Mouse (Mus musculus) MEL (cell line): Measurements from ENCODE around the gene Btnl10. TPM values are rescaled to one million over a fixed set of nuclear protein-coding genes. Genes with fewer than 3 reads are reported as not detected.

ENCODE experiments used
- DNase-seq: peaks from one replicate; pipeline ENCODE4 v3.0.0; 2011; ENCODE audit warnings: low read depth, low spot score
- H3K27ac ChIP-seq: 2 replicates; pipeline ENCODE4 v1.5.1; 2012; ENCODE audit warnings: low read depth, mild to moderate bottlenecking, control low read depth, low read length, moderate library complexity; ENCODE audit not compliant: control insufficient read depth
- H3K27me3 ChIP-seq, 2 experiments: fragments of 150-350 bp in 1 of 2; sonication (generic) in 1 of 2; 2 replicates each; pipeline ENCODE4 v1.6.1; 2012; ENCODE audit warnings: low read length in 2 of 2, mild to moderate bottlenecking in 2 of 2, improper control_type of control experiment in 1 of 2, moderate library complexity in 1 of 2; ENCODE audit not compliant: insufficient read depth in 2 of 2, control insufficient read depth in 1 of 2
- H3K36me3 ChIP-seq, 2 experiments: 2 replicates each; pipeline ENCODE4 v1.6.1; 2012 to 2014; ENCODE audit warnings: low read length in 2 of 2, improper control_type of control experiment in 1 of 2, inconsistent platforms in 1 of 2, mild to moderate bottlenecking in 1 of 2; ENCODE audit not compliant: insufficient read depth in 2 of 2, control insufficient read depth in 1 of 2
- H3K4me1 ChIP-seq, 2 experiments: fragments of 150-350 bp in 1 of 2; sonication (generic) in 1 of 2; 2 replicates each; pipeline ENCODE4 v1.6.1; 2012; ENCODE audit warnings: low read length in 2 of 2, improper control_type of control experiment in 1 of 2, mild to moderate bottlenecking in 1 of 2; ENCODE audit not compliant: insufficient read depth in 2 of 2, control insufficient read depth in 1 of 2
- H3K4me3 ChIP-seq, 2 experiments: fragments of 150-350 bp in 1 of 2; sonication (generic) in 1 of 2; 2 replicates each; pipeline ENCODE4 v1.5.1; 2012; ENCODE audit warnings: low read depth in 2 of 2, low read length in 2 of 2, mild to moderate bottlenecking in 2 of 2, moderate library complexity in 2 of 2, control low read depth in 1 of 2, improper control_type of control experiment in 1 of 2; ENCODE audit not compliant: control insufficient read depth in 1 of 2, insufficient read depth in 1 of 2
- H3K79me2 ChIP-seq: 2 replicates; pipeline ENCODE4 v1.6.1; 2012; ENCODE audit warnings: mild to moderate bottlenecking, low read length, moderate library complexity; ENCODE audit not compliant: control insufficient read depth, poor library complexity, insufficient read depth
- H3K9ac ChIP-seq: 2 replicates; pipeline ENCODE4 v1.6.1; 2012; ENCODE audit warnings: low read depth, mild to moderate bottlenecking, control low read depth, low read length, moderate library complexity; ENCODE audit not compliant: control insufficient read depth, poor library complexity, severe bottlenecking
- H3K9me3 ChIP-seq: fragments of 150-350 bp; sonication (generic); replicated peaks from 2 replicates; pipeline ENCODE4 v1.6.1; 2012; ENCODE audit warnings: mild to moderate bottlenecking, low read length, improper control_type of control experiment, moderate library complexity; ENCODE audit not compliant: insufficient read depth
- CHD1 ChIP-seq: IDR thresholded peaks from 2 replicates; pipeline ENCODE4 v1.6.1; 2012; ENCODE audit warnings: low read depth, mild to moderate bottlenecking, inconsistent platforms, low read length, improper control_type of control experiment
- CHD2 ChIP-seq: IDR thresholded peaks from 2 replicates; pipeline ENCODE4 v1.6.1; 2011; ENCODE audit warnings: low read length, improper control_type of control experiment
- E2F4 ChIP-seq: IDR thresholded peaks from 2 replicates; pipeline ENCODE4 v1.6.1; 2011; ENCODE audit warnings: low read depth, low read length, improper control_type of control experiment, borderline replicate concordance
- EP300 ChIP-seq, 2 experiments: IDR thresholded peaks; 2 replicates each; pipeline ENCODE4 v1.6.1; 2011; ENCODE audit warnings: improper control_type of control experiment in 2 of 2, low read length in 2 of 2, low read depth in 1 of 2, mild to moderate bottlenecking in 1 of 2
- HCFC1 ChIP-seq: IDR thresholded peaks from 2 replicates; pipeline ENCODE4 v1.6.1; 2012; ENCODE audit warnings: low read depth, mild to moderate bottlenecking, inconsistent platforms, low read length, improper control_type of control experiment, moderate library complexity
- KAT2A ChIP-seq: conservative IDR thresholded peaks from 2 replicates; pipeline ENCODE4 v1.6.1; 2012; ENCODE audit warnings: low read depth, low read length, improper control_type of control experiment, inconsistent platforms
- MAX ChIP-seq: IDR thresholded peaks from 2 replicates; pipeline ENCODE4 v1.6.1; 2011; ENCODE audit warnings: low read length, improper control_type of control experiment
- NELFE ChIP-seq: IDR thresholded peaks from 2 replicates; pipeline ENCODE4 v1.6.1; 2011; ENCODE audit warnings: low read depth, low read length, improper control_type of control experiment
- POLR2AphosphoS2 ChIP-seq: IDR thresholded peaks from 2 replicates; pipeline ENCODE4 v1.6.1; 2011; ENCODE audit warnings: low read length, improper control_type of control experiment
- POLR2AphosphoS5 ChIP-seq: IDR thresholded peaks from 2 replicates; pipeline ENCODE4 v1.6.1; 2012; ENCODE audit warnings: low read depth, borderline replicate concordance, mild to moderate bottlenecking, inconsistent platforms, low read length, moderate library complexity, mixed read lengths
- RCOR1 ChIP-seq: IDR thresholded peaks from 2 replicates; pipeline ENCODE4 v1.6.1; 2012; ENCODE audit warnings: low read depth, mild to moderate bottlenecking, inconsistent platforms, low read length, improper control_type of control experiment
- SMC3 ChIP-seq: IDR thresholded peaks from 2 replicates; pipeline ENCODE4 v1.6.1; 2011; ENCODE audit warnings: low read depth, low read length, improper control_type of control experiment
- TAL1 ChIP-seq: IDR thresholded peaks from 2 replicates; pipeline ENCODE4 v1.6.1; 2012; ENCODE audit warnings: mild to moderate bottlenecking, inconsistent platforms, low read length, moderate library complexity, mixed read lengths
- TBP ChIP-seq: IDR thresholded peaks from 2 replicates; pipeline ENCODE4 v1.8.0; 2011; ENCODE audit warnings: low read depth, low read length, improper control_type of control experiment
- USF2 ChIP-seq, 2 experiments: IDR thresholded peaks; 2 replicates each; pipeline ENCODE4 v1.6.1; 2011 to 2012; ENCODE audit warnings: improper control_type of control experiment in 2 of 2, low read length in 2 of 2, borderline replicate concordance in 1 of 2, inconsistent platforms in 1 of 2, low read depth in 1 of 2, mild to moderate bottlenecking in 1 of 2; ENCODE audit not compliant: insufficient read depth in 1 of 2
- ZC3H11A ChIP-seq: IDR thresholded peaks from 2 replicates; pipeline ENCODE4 v1.6.1; 2012; ENCODE audit warnings: low read depth, mild to moderate bottlenecking, inconsistent platforms, low read length, improper control_type of control experiment
- ZKSCAN1 ChIP-seq: IDR thresholded peaks from 2 replicates; pipeline ENCODE4 v1.6.1; 2012; ENCODE audit warnings: low read depth, mild to moderate bottlenecking, inconsistent platforms, low read length, improper control_type of control experiment, moderate library complexity
- polyA plus RNA-seq, 2 experiments: library from polyadenylated mRNA; stranded (reverse) in 1 of 2; unstranded in 1 of 2; fragments of >175 nt in 1 of 2; fragments of >200 nt in 1 of 2; gene quantifications; 2 replicates each; pipeline versions ENCODE4 v1.2.1 to v1.2.4; 2012; ENCODE audit warnings: low replicate concordance in 2 of 2, low read depth in 1 of 2; ENCODE audit not compliant: insufficient read length in 2 of 2, insufficient read depth in 1 of 2, missing spikeins in 1 of 2
- total RNA-seq: library from RNA; depleted of rRNA; stranded (reverse); fragments of 300-350 nt; gene quantifications from 2 replicates; pipeline ENCODE4 v1.2.3, GENCODE M21; 2012

The Btnl10 gene
- total and polyA plus RNA-seq, 3 experiments: 0.92 to 1.7 TPM; not detected in 1

DNA sequence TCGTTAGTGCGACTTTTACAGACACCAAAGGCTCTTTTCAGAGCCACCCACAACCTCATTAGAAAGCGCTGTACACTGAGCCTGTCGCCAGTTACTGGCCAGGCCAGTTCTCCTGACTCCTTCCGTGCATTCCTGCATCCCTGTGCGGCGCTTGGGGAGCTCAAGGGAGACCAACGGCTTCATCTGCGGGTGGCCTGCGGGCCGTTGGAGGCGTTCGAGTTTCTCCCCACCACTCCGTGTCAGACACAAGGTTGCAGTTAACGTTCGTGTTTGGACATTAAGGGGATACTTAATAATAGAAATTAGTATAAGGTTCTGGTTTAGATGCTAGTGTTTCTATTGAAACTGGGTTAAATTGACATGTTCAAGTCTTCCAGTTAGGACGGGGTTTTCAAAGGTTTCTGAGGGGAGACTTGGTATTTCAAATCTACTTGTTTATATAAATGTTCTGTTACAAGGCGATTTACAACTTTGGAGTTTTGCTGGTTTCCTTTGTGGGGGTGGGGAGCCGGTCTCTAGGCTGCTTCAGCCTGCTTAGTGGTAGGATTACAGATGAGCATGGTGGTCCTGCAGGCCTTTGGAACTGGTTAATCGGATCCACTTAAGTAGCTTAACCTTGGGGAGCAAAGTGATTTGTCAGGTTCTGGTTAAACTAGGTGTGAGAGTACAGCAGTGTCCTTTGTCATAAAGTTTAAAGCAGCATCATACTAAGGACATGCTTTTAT lies 37.6 kb downstream of the Btnl10 start (continued):
- no peak for TF ChIP-seq ZC3H11A
- no peak for TF ChIP-seq USF2 (IDR thresholded peaks at IDR 0.05; ENCODE audit: borderline replicate concordance in 1 of 2, insufficient read depth in 1 of 2, low read depth in 1 of 2, low read length in 2 of 2)
- no peak for TF ChIP-seq E2F4
- TF ChIP-seq KAT2A: no peak
- TF ChIP-seq ZKSCAN1: no peak
- TF ChIP-seq CHD1: peak; percentile 89
- no peak for TF ChIP-seq HCFC1
- no peak; the same call in 1 of the 2 replicates for TF ChIP-seq POLR2AphosphoS2
- no peak for TF ChIP-seq POLR2AphosphoS5
- no peak for TF ChIP-seq RCOR1
- 0 out of 2 replicates have a peak, but pooled peaks have one; percentile 10 for TF ChIP-seq SMC3
- no peak for TF ChIP-seq EP300 (IDR thresholded peaks at IDR 0.05; ENCODE audit: low read depth in 1 of 2, low read length in 2 of 2)
- TF ChIP-seq NELFE: 0 out of 2 replicates have a peak, but pooled peaks have one; percentile 7
- TF ChIP-seq MAX: no peak

DNA sequence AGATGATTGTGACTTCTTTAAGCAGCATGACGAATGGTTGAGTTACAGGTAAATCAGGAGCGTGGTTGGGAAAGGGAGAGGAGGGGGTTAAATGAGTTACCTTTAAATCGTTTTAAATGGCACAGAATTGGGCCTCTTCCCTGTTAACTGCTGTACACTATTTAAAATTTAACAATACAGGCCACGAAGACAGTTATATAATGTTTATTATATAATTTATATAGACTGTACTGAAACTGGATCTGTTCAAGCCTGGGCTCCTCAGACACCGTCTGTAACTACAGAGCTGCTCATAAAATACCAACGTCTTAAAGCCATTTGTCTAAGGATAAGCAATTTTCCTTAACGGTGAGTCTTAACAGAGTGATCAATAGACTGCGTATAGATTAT lies 38.2 kb downstream of the Btnl10 start:
- Histone ChIP-seq H3K27me3 (peaks cover 0 to 3% of the 10 kb centered on the region in 2 experiments; a peak in 2 of 4 replicates), H3K9ac (peak overlapping the region; percentile 82), H3K4me1 (peaks cover 5 to 16% of the 10 kb centered on the region in 2 experiments; a peak in 3 of 4 replicates), H3K4me3 (peak overlapping the region; percentile 37 to 74), H3K36me3 (peaks cover 0 to 14% of the 10 kb centered on the region in 2 experiments; a peak in 2 of 4 replicates), H3K27ac (peak overlapping the region; percentile 92), H3K79me2 (peaks cover 11% of the 10 kb centered on the region), H3K9me3 (no peaks in the 10 kb centered on the region)
- DNase-seq: no peak
- TF ChIP-seq ZC3H11A: no peak
- 0 out of 2 replicates have a peak, but pooled peaks have one; percentile 6 for TF ChIP-seq NELFE

DNA sequence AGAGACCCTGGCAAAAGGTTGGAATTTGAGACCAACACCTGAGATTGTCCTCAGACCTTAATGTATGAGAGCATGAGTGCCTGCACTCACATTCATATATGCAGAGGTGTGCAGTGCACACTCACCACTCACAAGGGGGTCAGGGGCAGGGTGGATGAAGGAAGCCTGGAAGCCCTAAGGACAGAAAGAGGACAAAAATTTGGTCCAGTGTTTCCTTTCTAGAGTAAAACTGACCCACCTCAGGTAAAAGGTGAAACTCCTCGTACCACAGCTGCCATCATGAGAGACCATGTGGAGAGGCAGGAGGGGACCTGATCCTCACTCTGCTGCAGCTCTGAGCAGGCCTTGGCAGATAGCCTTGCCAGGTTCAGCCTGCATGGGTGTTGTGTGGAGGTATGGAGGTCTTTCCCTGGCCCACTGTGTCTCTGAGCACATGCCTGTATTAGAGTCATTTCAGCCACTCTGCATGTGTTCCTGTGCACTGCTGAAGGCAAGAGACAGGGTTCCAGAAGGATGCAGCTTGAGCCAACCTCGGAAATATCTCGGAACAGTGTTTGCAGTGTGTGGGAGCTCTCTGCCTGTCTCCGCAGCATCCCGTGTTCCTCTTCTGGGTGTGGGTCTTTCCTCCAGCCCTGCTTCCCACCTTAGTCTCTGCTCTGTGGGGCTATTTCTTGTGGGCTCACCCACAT lies 39.7 kb downstream of the Btnl10 start:
- Histone ChIP-seq H3K27me3 (no peaks in the 10 kb centered on the region), H3K27ac (no peak overlapping the region), H3K79me2 (peaks cover 11% of the 10 kb centered on the region), H3K4me3 (no peak overlapping the region), H3K36me3 (peaks cover 0 to 14% of the 10 kb centered on the region in 2 experiments; a peak in 2 of 4 replicates), H3K9me3 (no peaks in the 10 kb centered on the region), H3K9ac (no peak overlapping the region), H3K4me1 (peaks cover 5 to 16% of the 10 kb centered on the region in 2 experiments; a peak in 3 of 4 replicates)
- no peak for DNase-seq
- no peak for TF ChIP-seq ZC3H11A
- no peak for TF ChIP-seq CHD2
- no peak for TF ChIP-seq ZKSCAN1
- TF ChIP-seq TBP: no peak
- no peak for TF ChIP-seq TAL1
